Mouse (Mus musculus) CH12.LX (cell line): ENCODE results near the gene Cebpg. TPM values are rescaled to one million over a fixed set of nuclear protein-coding genes. Genes with fewer than 3 reads are reported as not detected.
A peak's percentile ranks its signal among the peaks of the same experiment; 100 is the strongest.

Experiments
- DNase-seq: peaks from one replicate; pipeline ENCODE4 v3.0.0-alpha.2; 2013; ENCODE audit errors: extremely low read depth
- H3K27ac ChIP-seq: 2 replicates; pipeline ENCODE4 v1.5.1; 2012; ENCODE audit warnings: low read depth, mild to moderate bottlenecking, control low read depth, moderate library complexity; ENCODE audit not compliant: insufficient read depth
- H3K27me3 ChIP-seq: replicated peaks from 2 replicates; pipeline ENCODE3; 2012; ENCODE audit warnings: inconsistent platforms
- H3K36me3 ChIP-seq, 2 experiments: replicated peaks in 1 of 2; 2 replicates each; pipeline versions ENCODE3 to v1.6.1; 2012; ENCODE audit warnings: inconsistent platforms in 1 of 2, low read length in 1 of 2, mild to moderate bottlenecking in 1 of 2, mixed read lengths in 1 of 2, moderate library complexity in 1 of 2; ENCODE audit not compliant: control insufficient read depth in 1 of 2, insufficient read depth in 1 of 2
- H3K4me1 ChIP-seq, 2 experiments: 2 replicates each; pipeline ENCODE4 v1.6.1; 2012; ENCODE audit warnings: inconsistent platforms in 1 of 2, moderate library complexity in 1 of 2; ENCODE audit not compliant: insufficient read depth in 2 of 2, control insufficient read depth in 1 of 2
- H3K4me2 ChIP-seq: 2 replicates; pipeline ENCODE4 v1.6.1; 2012; ENCODE audit warnings: low read depth, mild to moderate bottlenecking, control low read depth; ENCODE audit not compliant: poor library complexity, insufficient read depth, severe bottlenecking
- H3K4me3 ChIP-seq, 3 experiments: fragments of 150-350 bp in 1 of 3; sonication (generic) in 1 of 3; replicated peaks in 1 of 3; 2 replicates each; pipeline versions ENCODE3 to v1.5.1; 2011 to 2012; ENCODE audit warnings: low read depth in 2 of 3, low read length in 2 of 3, mild to moderate bottlenecking in 2 of 3, moderate library complexity in 2 of 3, control low read depth in 1 of 3, improper control_type of control experiment in 1 of 3, inconsistent platforms in 1 of 3, mixed read lengths in 1 of 3; ENCODE audit not compliant: poor library complexity in 1 of 3
- H3K79me2 ChIP-seq: replicated peaks from 2 replicates; pipeline ENCODE4 v1.6.1; 2012; ENCODE audit warnings: mild to moderate bottlenecking, moderate library complexity; ENCODE audit not compliant: control insufficient read depth, poor library complexity, insufficient read depth, severe bottlenecking; ENCODE audit errors: extremely low read depth
- H3K9ac ChIP-seq: 2 replicates; pipeline ENCODE4 v1.6.1; 2012; ENCODE audit warnings: low read depth, mild to moderate bottlenecking, control low read depth, moderate library complexity; ENCODE audit not compliant: insufficient read depth
- H3K9me3 ChIP-seq: replicated peaks from 2 replicates; pipeline ENCODE3; 2012; ENCODE audit warnings: low read length, inconsistent platforms, mixed read lengths
- BHLHE40 ChIP-seq: IDR thresholded peaks from 2 replicates; pipeline ENCODE4 v1.6.1; 2011; ENCODE audit warnings: mild to moderate bottlenecking, low read depth, low read length, improper control_type of control experiment
- CHD1 ChIP-seq: IDR thresholded peaks from 2 replicates; pipeline ENCODE4 v1.6.1; 2012; ENCODE audit warnings: low read depth, low read length, improper control_type of control experiment, inconsistent platforms
- CHD2 ChIP-seq: IDR thresholded peaks from 2 replicates; pipeline ENCODE4 v1.6.1; 2011; ENCODE audit warnings: low read length, improper control_type of control experiment
- CTCF ChIP-seq, 2 experiments: IDR thresholded peaks in 1 of 2; conservative IDR thresholded peaks in 1 of 2; 2 replicates each; pipeline ENCODE4 v1.5.1; 2011 to 2012; ENCODE audit warnings: low read depth in 2 of 2, low read length in 2 of 2, improper control_type of control experiment in 1 of 2, inconsistent platforms in 1 of 2, mild to moderate bottlenecking in 1 of 2, moderate library complexity in 1 of 2
- ELF1 ChIP-seq: IDR thresholded peaks from 2 replicates; pipeline ENCODE4 v1.6.1; 2014; ENCODE audit warnings: low read depth, mild to moderate bottlenecking, inconsistent platforms, low read length, improper control_type of control experiment
- EP300 ChIP-seq: IDR thresholded peaks from 2 replicates; pipeline ENCODE4 v1.6.1; 2011; ENCODE audit warnings: low read length, improper control_type of control experiment
- KAT2A ChIP-seq: IDR thresholded peaks from 2 replicates; pipeline ENCODE4 v1.6.1; 2012; ENCODE audit warnings: low read length, improper control_type of control experiment, inconsistent platforms; ENCODE audit not compliant: insufficient replicate concordance
- MAFK ChIP-seq: IDR thresholded peaks from 2 replicates; pipeline ENCODE4 v1.6.1; 2011; ENCODE audit warnings: low read length, improper control_type of control experiment; ENCODE audit not compliant: insufficient replicate concordance
- MEF2A ChIP-seq: IDR thresholded peaks from 2 replicates; pipeline ENCODE4 v1.6.1; 2014; ENCODE audit warnings: low read depth, mild to moderate bottlenecking, inconsistent platforms, low read length, improper control_type of control experiment, borderline replicate concordance
- MXI1 ChIP-seq: IDR thresholded peaks from 2 replicates; pipeline ENCODE4 v1.6.1; 2011; ENCODE audit warnings: mild to moderate bottlenecking, low read depth, low read length, improper control_type of control experiment
- NELFE ChIP-seq: IDR thresholded peaks from 2 replicates; pipeline ENCODE4 v1.6.1; 2011; ENCODE audit warnings: low read depth, low read length, improper control_type of control experiment
- NRF1 ChIP-seq: IDR thresholded peaks from 2 replicates; pipeline ENCODE4 v1.6.1; 2014; ENCODE audit warnings: low read depth, mild to moderate bottlenecking, inconsistent platforms, low read length, improper control_type of control experiment, moderate library complexity
- RAD21 ChIP-seq: IDR thresholded peaks from 2 replicates; pipeline ENCODE4 v1.6.1; 2011; ENCODE audit warnings: low read depth, mild to moderate bottlenecking, low read length, improper control_type of control experiment, moderate library complexity
- RCOR1 ChIP-seq: conservative IDR thresholded peaks from 2 replicates; pipeline ENCODE4 v1.6.1; 2012; ENCODE audit warnings: low read depth, mild to moderate bottlenecking, inconsistent platforms, low read length, improper control_type of control experiment
- SIN3A ChIP-seq: IDR thresholded peaks from 2 replicates; pipeline ENCODE4 v1.6.1; 2012; ENCODE audit warnings: low read length, improper control_type of control experiment, inconsistent platforms
- SMC3 ChIP-seq: IDR thresholded peaks from 2 replicates; pipeline ENCODE4 v1.6.1; 2011; ENCODE audit warnings: low read depth, low read length, improper control_type of control experiment
- TBP ChIP-seq: conservative IDR thresholded peaks from 2 replicates; pipeline ENCODE4 v1.6.1; 2011; ENCODE audit warnings: low read depth, low read length, improper control_type of control experiment
- USF2 ChIP-seq: conservative IDR thresholded peaks from 2 replicates; pipeline ENCODE4 v1.6.1; 2011; ENCODE audit warnings: low read depth, low read length, improper control_type of control experiment
- ZC3H11A ChIP-seq: IDR thresholded peaks from 2 replicates; pipeline ENCODE4 v1.6.1; 2012; ENCODE audit warnings: low read depth, mild to moderate bottlenecking, inconsistent platforms, low read length, improper control_type of control experiment
- ZKSCAN1 ChIP-seq: IDR thresholded peaks from 2 replicates; pipeline ENCODE4 v1.6.1; 2012; ENCODE audit warnings: low read depth, inconsistent platforms, low read length, improper control_type of control experiment, borderline replicate concordance
- ZMIZ1 ChIP-seq: IDR thresholded peaks from 2 replicates; pipeline ENCODE4 v1.6.1; 2012; ENCODE audit warnings: low read depth, mild to moderate bottlenecking, inconsistent platforms, low read length, improper control_type of control experiment
- dilution Hi-C: fragments of 300-500 bp; cut with MboI; formaldehyde crosslinking; loops from 2 replicates; pipeline ENCODE4 v1.14.3; 2020; ENCODE audit warnings: low sequenced_read_pairs; ENCODE audit not compliant: extremely low pct_unique_long_range_greater_than_20kb, extremely low pct_ligation_motif_present
- in situ Hi-C: fragments of 300-500 bp; cut with MboI; formaldehyde crosslinking; loops from 3 replicates; pipeline ENCODE4 v1.14.3; 2019; ENCODE audit warnings: low sequenced_read_pairs, low pct_ligation_motif_present, low pct_unique_long_range_greater_than_20kb, mixed read lengths
- polyA plus RNA-seq: library from polyadenylated mRNA; unstranded; fragments of >175 nt; gene quantifications from 2 replicates; pipeline ENCODE4 v1.2.1, GENCODE M21; 2012; ENCODE audit warnings: low read depth; ENCODE audit not compliant: insufficient read length
- total RNA-seq, 2 experiments: library from RNA; depleted of rRNA; stranded (reverse); fragments of 300-350 nt in 1 of 2; fragments of >200 nt in 1 of 2; gene quantifications; 2 replicates each; pipeline ENCODE4 v1.2.3; 2012 to 2014

The Cebpg gene
- total and polyA plus RNA-seq, 3 experiments = 23.5 to 34.6 (median 25.3) TPM

DNA sequence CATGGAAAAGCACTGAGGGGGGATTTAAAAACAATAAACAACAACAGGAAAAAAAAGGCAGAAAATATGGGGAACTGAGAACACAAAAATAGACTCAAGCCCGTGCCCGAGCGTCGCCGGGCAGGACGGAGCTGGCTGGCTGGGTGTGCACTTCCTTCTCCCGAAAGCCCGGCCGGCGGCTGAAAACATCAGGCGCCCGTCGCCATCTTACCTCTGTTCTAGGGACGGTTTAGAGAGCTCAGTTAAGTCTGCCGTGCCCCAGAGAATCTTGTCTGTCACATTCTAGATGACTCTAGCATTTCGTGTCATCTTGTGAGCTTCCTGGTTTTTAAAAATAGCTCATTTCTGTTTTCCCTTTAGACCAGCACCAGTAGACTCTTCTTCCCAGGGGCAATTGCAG lies 27.8 kb downstream of the Cebpg start:
- Histone ChIP-seq H3K4me3 (no peak overlapping the region), H3K9me3 (no peaks in the 10 kb centered on the region), H3K4me2 (no peak overlapping the region), H3K36me3 (peaks cover 24 to 84% of the 10 kb centered on the region in 2 experiments), H3K27ac (no peak overlapping the region), H3K27me3 (no peaks in the 10 kb centered on the region), H3K9ac (no peak overlapping the region), H3K79me2 (no peaks in the 10 kb centered on the region), H3K4me1 (peaks cover 2 to 19% of the 10 kb centered on the region in 2 experiments; a peak in 3 of 4 replicates)
- dilution Hi-C loops = no loop called here
- in situ Hi-C loops = no loop called here
- DNase-seq = no peak
- TF ChIP-seq BHLHE40 = 0 out of 2 replicates have a peak, but pooled peaks have one; percentile 28
- 0 out of 2 replicates have a peak, but pooled peaks have one; percentile 32 for TF ChIP-seq MEF2A
- no peak for TF ChIP-seq EP300

- peaks cover 27 to 83% of the 10 kb centered on the region in 2 experiments for H3K36me3 ChIP-seq
- in situ Hi-C loops = no loop called here
These were observed 28.5 kb downstream of the Cebpg start for GRCm38 (mm10) chr7:35027801-35028420.

GRCm38 (mm10) chr7:35026838-35027291 lies 29.5 kb downstream of the Cebpg start:
- Histone ChIP-seq H3K4me2 (no peak overlapping the region), H3K9me3 (no peaks in the 10 kb centered on the region), H3K27ac (no peak overlapping the region), H3K9ac (no peak overlapping the region), H3K36me3 (peaks cover 22 to 83% of the 10 kb centered on the region in 2 experiments), H3K4me3 (no peak overlapping the region), H3K4me1 (peaks cover 2 to 19% of the 10 kb centered on the region in 2 experiments), H3K27me3 (no peaks in the 10 kb centered on the region), H3K79me2 (no peaks in the 10 kb centered on the region)
- DNase-seq = no peak
- dilution Hi-C loops = no loop called here
- peak in 1 of 2 experiments; percentile 50; a peak in 2 of 4 replicates for TF ChIP-seq CTCF (conservative IDR thresholded peaks at IDR 0.05 in 1 of 2, IDR thresholded peaks at IDR 0.05 in 1 of 2; ENCODE audit: low read depth in 2 of 2, low read length in 2 of 2)
- no peak for TF ChIP-seq NRF1
- peak; percentile 36 for TF ChIP-seq SMC3
- TF ChIP-seq KAT2A = no peak
- in situ Hi-C loops = no loop called here

More at GRCm38 (mm10) chr7:35027801-35028420, 28.5 kb downstream of the Cebpg start:
- H3K4me3 ChIP-seq = no peak overlapping the region
- TF ChIP-seq ZC3H11A (no peak), NELFE (no peak), RCOR1 (no peak), ZMIZ1 (no peak), BHLHE40 (no peak), TBP (no peak), USF2 (no peak), RAD21 (no peak), ELF1 (no peak), CHD2 (no peak), CHD1 (no peak), MAFK (no peak), MXI1 (no peak), ZKSCAN1 (no peak), SIN3A (no peak)
- no peak overlapping the region for H3K4me2 ChIP-seq
- no peak for DNase-seq
- no peak overlapping the region for H3K27ac ChIP-seq
- H3K9me3 ChIP-seq = no peaks in the 10 kb centered on the region
- dilution Hi-C loops = no loop called here
- no peak overlapping the region for H3K9ac ChIP-seq
- H3K4me1 ChIP-seq = peaks cover 2 to 19% of the 10 kb centered on the region in 2 experiments
- no peaks in the 10 kb centered on the region for H3K79me2 ChIP-seq
- H3K27me3 ChIP-seq = no peaks in the 10 kb centered on the region
